Mouse (Mus musculus) brain, embryonic 18.5 days (tissue): ENCODE data around the gene Caskin1.
A peak's percentile ranks its signal among the peaks of the same experiment; 100 is the strongest.

Experiments
- DNase-seq: peaks from one replicate; pipeline ENCODE4 v3.0.0-alpha.2; 2012; ENCODE audit warnings: low read depth, low spot score

The Caskin1 gene

GRCm38 (mm10) chr17:24470701-24471527 is 17.5 kb upstream of the Caskin1 start:
- DNase-seq = no peak

DNA sequence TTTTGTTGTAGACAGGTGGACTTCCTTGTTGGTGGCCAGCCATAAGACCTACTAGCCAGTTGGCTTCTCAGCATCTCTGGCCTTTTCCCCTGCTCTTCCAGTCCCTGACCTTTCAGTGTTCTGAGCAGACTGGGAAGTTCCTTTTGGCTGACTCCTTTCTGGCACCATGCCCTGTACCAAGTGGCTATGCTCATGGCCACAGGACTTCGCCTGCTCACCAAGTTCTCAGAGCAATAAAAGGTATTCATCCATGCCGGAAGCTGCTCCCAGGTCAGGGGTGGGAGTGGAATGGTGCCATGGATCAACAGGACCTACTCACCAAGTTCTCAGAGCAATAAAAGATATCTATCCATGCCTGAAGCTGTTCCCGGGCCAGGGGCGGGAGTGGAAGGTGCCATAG is 15.9 kb upstream of the Caskin1 start:
- DNase-seq = no peak

- DNase-seq = no peak
These were observed 14.7 kb upstream of the Caskin1 start, which contains the start of gene Bricd5 for GRCm38 (mm10) chr17:24473612-24474275. Gene Bricd5, plus strand, starts transcription at chr17:24473884.

GRCm38 (mm10) chr17:24474557-24474956 is 13.8 kb upstream of the Caskin1 start:
- no peak for DNase-seq

GRCm38 (mm10) chr17:24475586-24475985 is 12.8 kb upstream of the Caskin1 start:
- no peak for DNase-seq

DNA sequence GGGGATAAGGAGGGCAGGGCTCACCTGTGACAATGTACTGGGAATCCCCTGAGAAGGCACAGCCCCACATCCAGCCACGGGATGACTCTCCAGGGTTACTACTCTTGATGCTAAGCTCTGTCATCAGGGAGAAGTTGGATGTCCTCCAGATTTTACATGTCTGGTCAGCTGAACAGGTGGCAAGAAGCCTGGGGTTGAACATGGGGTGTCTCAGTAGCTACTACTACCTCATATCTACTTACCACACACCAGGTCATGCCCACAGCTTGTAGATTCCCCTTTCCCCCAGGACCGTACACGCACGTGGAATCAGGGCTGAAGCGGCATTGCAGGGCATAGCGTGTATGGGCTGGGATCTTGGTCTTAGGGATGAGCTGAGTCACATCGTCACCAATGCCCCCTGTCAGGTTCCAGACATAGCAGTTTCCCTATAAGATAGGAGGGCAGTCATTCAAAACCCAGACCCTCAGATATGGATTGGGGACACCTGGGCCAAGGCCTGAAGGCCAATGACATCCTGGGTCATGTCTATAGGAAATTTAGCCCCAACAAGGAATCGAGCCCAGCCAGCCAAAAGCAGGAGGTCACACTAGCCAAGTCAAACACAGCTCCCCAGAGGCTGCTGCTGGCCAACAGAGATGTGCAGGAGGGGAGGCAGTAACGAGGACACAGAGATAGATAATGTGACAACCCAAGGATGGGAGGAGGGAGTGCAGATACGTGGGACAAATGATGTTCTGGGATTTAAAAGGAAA is 12.2 kb upstream of the Caskin1 start:
- DNase-seq = no peak

DNA sequence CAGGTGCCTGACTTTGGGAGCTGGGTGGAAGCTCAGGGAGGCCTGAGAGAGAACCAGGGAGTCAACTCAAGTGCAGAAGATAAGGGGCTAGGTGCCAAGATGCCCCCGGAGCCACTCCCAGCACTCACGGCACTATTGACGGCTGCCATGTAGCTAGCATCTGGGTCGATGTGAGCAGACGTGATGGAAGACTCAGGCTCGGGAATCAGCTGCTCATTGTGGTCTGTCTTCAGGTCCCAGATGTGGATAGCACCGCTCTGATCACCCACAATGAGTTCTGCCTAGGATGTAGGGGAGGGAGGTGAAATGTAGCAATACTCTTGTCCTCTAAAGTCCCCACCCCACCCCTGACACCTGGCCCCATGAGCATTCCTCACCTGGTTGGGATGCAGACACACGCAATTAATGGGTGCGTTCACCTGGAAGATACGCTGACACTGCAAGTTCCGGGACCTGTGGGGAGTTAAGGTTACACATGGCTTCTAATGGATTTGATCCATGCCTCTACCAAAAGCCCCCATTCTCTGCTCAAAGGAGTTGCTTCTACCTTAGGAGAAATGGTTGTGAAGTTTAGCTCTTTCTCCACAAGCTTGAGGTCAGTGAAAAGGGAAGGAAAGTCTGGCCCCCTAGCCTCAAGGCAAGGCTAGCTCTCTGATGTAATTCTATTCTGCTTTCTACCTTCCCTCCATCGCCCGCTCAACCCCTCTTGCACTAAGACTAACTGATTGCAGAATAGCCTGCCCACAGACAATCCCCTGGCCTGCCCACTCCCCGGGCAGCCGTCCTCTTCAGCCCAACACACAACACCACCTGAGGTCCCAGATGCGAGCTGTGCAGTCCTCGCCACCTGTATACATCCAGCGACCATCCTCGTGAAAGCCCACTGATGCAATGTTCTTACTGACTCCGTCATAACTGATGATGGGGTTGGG is 11.1 kb upstream of the Caskin1 start:
- DNase-seq = no peak

- DNase-seq = no peak
These were observed 10.3 kb upstream of the Caskin1 start for GRCm38 (mm10) chr17:24477985-24478600.

- DNase-seq = peak; percentile 89
These were observed 9.6 kb upstream of the Caskin1 start, which contains the start of gene Mlst8 for GRCm38 (mm10) chr17:24478663-24479380. Gene Mlst8, minus strand, starts transcription at chr17:24479078.

- DNase-seq = no peak
These were observed 9.0 kb upstream of the Caskin1 start for GRCm38 (mm10) chr17:24479431-24479830.

- no peak for DNase-seq
These were observed 8.1 kb upstream of the Caskin1 start for GRCm38 (mm10) chr17:24480201-24480826.

DNA sequence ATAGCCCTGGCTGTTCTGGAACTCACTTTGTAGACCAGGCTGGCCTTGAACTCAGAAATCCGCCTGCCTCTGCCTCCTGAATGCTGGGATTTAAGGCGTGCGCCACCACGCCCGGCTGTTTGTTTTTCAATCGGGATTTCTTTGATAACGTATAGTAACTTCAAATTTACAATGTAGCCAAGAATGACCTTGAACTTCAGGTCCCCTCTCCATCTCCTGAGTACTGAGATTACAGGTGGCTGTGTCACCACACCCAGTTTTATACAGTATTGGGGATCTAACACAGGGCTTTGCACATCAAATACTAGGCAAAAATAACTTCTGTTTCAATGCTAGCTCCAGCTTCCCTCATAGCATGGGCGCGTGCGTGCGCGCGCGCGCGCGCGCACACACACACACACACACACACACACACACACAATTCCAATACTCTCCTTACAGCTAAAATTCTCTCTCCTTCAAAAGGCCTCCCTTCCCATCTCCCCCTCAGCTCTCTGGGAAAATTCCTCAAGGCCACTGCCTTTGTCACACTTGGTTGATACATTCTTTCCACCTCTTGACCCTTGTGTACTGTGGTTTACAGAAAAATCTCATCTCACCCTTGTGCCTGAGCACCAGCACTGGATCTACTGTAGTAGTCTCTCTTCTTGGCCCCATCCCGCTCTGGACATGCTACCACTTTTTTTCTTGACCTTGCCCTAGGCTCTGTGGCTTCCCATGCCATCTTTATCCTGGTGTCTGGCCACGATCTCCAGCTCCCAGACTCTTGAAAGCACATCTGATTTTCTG is 7.2 kb upstream of the Caskin1 start:
- no peak for DNase-seq

DNA sequence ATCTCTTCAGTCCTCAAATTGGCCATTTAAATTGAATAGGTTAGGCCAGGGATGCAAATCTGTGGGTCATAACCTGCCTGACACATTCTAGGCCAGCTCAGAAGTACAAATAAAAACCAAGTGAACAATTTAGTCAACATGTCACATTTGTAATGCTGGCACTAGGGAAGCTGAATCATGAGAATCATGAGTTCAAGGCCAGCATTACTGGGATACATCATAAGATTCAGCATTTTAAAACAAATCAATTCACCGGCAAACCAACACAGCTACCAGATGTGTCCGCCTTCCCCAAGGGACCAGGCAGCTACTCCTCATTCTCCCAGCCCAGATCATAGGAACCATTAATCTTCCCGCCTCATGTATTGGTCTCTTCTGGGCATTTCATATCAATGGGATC is 4.9 kb upstream of the Caskin1 start:
- DNase-seq = no peak

DNA sequence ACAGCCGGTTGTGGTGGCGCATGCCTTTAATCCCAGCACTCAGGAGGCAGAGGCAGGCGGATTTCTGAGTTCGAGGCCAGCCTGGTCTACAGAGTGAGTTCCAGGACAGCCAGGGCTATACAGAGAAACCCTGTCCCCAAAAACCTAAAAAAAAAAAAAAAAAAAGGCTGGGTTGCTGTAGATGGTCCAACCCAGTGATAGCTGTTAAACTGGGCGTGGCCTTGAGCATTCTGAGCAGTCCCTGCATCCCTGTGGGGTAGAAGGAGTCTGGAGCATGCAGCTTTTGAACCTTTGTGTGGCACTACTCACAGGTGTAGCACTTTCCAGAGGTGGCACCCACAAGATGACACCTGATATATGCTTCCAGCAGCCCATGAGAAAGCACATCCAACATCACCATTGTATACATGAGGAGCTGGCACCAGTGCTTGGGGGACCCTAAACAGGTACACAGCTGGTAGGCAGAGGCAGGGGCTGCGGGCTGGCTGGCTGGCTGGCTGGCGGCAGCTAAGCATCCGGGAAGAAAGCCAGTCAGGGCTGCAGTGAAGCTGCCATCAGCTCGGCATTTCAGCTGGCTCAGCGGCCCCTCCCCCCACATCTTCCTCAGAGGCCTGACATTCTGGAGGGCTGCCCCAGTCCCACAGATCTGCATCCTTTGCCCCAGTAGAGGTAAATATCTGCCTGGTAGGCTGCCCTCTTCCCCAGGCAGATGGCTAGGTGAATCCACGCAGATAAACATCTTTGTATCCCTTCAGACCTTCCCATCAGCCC is 3.1 kb upstream of the Caskin1 start:
- no peak for DNase-seq

DNA sequence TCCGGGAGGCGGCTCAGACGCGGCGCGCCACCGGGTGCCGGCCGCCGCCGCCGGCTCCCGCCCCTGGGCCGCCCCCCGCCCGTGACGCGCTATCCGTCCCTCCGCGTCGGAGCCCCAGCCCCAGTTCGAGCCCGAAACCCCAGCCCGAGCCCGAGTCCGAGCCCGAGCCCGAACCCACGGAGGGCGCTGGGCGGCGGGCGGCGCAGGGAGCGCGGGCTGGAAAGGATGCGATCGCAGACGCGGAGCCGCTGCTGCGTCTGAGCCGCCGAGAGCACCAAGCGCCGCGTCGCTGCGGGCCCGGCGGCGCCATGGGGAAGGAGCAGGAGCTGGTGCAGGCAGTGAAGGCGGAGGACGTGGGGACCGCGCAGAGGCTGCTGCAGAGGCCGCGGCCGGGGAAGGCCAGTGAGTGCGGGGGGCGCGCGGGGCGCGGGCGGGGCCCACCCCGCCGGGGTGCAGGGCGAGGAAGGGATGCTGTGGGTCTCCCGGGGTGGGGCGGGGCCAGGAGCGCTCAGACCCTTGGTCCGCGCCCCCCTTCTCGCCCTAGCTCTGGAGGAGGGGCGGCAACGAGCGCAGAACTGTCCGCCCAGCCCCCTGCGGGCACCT is 362 bp downstream of the Caskin1 start:
- no peak for DNase-seq

DNA sequence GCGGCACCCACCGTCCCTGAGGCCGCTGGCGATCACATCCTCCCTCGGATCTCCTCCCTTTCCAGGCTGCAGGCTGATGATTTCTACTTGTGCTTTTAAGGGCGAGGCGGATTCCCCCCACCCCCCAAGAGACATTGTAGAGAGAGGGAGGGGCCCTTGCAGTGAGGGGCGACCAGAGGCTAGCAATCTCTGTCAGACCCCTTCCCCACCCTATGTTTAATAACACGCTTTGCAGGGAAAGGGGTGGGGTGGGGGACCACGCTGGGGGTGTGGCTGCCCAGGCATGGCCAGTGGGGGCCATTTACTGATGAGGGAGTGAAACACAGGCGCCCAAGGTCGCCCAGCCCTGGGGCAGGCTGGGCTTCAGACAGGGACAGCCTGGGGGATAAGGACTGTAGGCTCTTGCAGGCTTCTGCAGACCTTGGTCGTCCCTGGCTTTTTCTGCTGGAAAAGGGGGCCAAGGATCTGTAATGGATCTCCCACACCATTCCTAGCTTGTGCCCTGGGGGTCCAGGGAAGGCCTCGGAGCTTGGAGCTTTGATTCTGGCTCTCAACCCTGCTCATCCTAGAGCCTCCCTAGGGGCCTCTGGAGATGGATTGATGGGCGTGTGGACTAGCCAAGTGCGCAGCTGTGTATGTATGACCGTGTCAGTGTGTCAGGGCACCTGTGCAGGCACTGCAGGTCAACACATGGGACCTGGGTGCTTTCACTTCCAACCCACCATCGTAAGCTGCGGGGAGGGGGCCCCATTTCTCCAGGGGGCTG is 1.0 kb downstream of the Caskin1 start:
- DNase-seq = no peak

DNA sequence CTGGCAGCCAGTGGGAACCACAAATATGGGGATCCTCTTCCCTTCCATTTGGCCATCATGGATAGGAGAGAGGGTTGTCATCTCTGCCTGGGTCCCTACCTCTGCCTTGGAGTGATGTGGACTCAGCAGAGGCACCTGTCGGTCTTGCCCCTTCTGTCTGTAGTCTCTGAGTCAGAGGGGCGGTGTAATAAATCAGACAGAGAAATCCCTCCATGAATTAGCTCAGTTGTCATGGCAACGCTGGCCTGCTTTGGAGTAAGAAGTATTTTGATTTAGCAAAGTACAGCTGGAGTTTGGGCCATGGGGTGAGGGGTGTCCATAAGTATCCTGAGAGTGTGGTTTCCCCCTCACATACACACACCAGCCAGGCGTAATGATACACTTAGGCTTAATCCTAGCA is 2.0 kb downstream of the Caskin1 start:
- DNase-seq = no peak
